Comparison of ENCODE assay signal across 8 mouse cellular contexts in genomic region chr1:6135066-6135465, GRCm38 (mm10).
A peak's percentile ranks its signal among the peaks of the same experiment; 100 is the strongest.
DNase-seq lines count a peak whose midpoint lies in the region; ATAC-seq and TF ChIP-seq lines count a peak whose summit lies in the region.

No protein-coding gene starts in this region.

- intact Hi-C loops in gastrocnemius, adult 2 months (cut with DNase I), result no loop called here
- intact Hi-C loops in gastrocnemius, postnatal 14 days (cut with DNase I; ENCODE audit: low total_unique reads), result no loop called here

- no peak for TF ChIP-seq POLR2A in thymus, adult 2 months (IDR thresholded peaks at IDR 0.05; ENCODE audit: control insufficient read depth, extremely low read depth, insufficient read depth, low read length, poor library complexity)

- TF ChIP-seq CTCF in gastrocnemius, adult 2 months (IDR thresholded peaks at IDR 0.05), result peak; percentile 12; the same call in 1 of the 2 replicates
- TF ChIP-seq CTCF in thymus, adult 2 months (IDR thresholded peaks at IDR 0.05; ENCODE audit: borderline replicate concordance, control insufficient read depth, extremely low read depth, insufficient read depth, low read length, poor library complexity), result no peak

- WGBS in neural tube, embryonic 11.5 days, result 25% methylated on average over 3 of the region's 3 CpGs
- WGBS in thymus, adult 2 months, result 22% methylated on average over 3 of the region's 3 CpGs

- no peaks in the 10 kb centered on the region for H3K36me3 ChIP-seq in neural tube, embryonic 11.5 days (ENCODE audit: control insufficient read depth, insufficient read depth, low read length)
- H3K36me3 ChIP-seq in thymus, adult 2 months (ENCODE audit: control insufficient read depth, insufficient read depth, low read length), result no peaks in the 10 kb centered on the region

- H3K4me3 ChIP-seq in gastrocnemius, adult 2 months, result no peak overlapping the region
- H3K4me3 ChIP-seq in neural tube, embryonic 11.5 days (ENCODE audit: low read depth, low read length), result no peak overlapping the region
- no peak overlapping the region for H3K4me3 ChIP-seq in thymus, adult 2 months (ENCODE audit: control insufficient read depth, insufficient read depth, low read length)

- no peak overlapping the region for H3K9ac ChIP-seq in neural tube, embryonic 11.5 days (ENCODE audit: low read length)

- DNase-seq in gastrocnemius, adult 2 months, result no peak
- no peak for DNase-seq in gastrocnemius, postnatal 14 days
- no peak for DNase-seq in neural tube, embryonic 11.5 days (ENCODE audit: low spot score)
- DNase-seq in neural tube, embryonic 10.5 days (ENCODE audit: extremely low spot score, low spot score), result no peak
- DNase-seq in kidney, postnatal 4 days, result peak; percentile 2 to 8
- DNase-seq in yolk sac, embryonic 10.5 days (ENCODE audit: low spot score), result peak; percentile 4
- DNase-seq in thymus, adult 2 months, result no peak

- no peak overlapping the region for H3K27ac ChIP-seq in gastrocnemius, adult 2 months
- no peak overlapping the region for H3K27ac ChIP-seq in neural tube, embryonic 11.5 days (ENCODE audit: low read depth, low read length)
- no peak overlapping the region for H3K27ac ChIP-seq in thymus, adult 2 months (ENCODE audit: control insufficient read depth, insufficient read depth, low read length)

- no peak overlapping the region for H3K4me2 ChIP-seq in neural tube, embryonic 11.5 days (ENCODE audit: low read depth)

- ATAC-seq in neural tube, embryonic 11.5 days (ENCODE audit: insufficient read depth, low FRiP score, low TSS enrichment), result 0 out of 2 replicates have a peak, but pooled peaks have one; percentile 20
- ATAC-seq in megakaryocyte, adult 5-6 weeks (ENCODE audit: poor library complexity, severe bottlenecking), result no peak

- no peaks in the 10 kb centered on the region for H3K4me1 ChIP-seq in neural tube, embryonic 11.5 days (ENCODE audit: control insufficient read depth, insufficient read depth, low read length)
- H3K4me1 ChIP-seq in thymus, adult 2 months (replicated peaks; ENCODE audit: control insufficient read depth, insufficient read depth, low read length), result no peaks in the 10 kb centered on the region

- no peaks in the 10 kb centered on the region for H3K27me3 ChIP-seq in neural tube, embryonic 11.5 days (ENCODE audit: control insufficient read depth, insufficient read depth, low read length)
- no peaks in the 10 kb centered on the region for H3K27me3 ChIP-seq in thymus, adult 2 months (ENCODE audit: control insufficient read depth, insufficient read depth, low read length)

- H3K9me3 ChIP-seq in neural tube, embryonic 11.5 days (ENCODE audit: control insufficient read depth, low read length), result no peaks in the 10 kb centered on the region

Comparison
In these comparisons a context has a peak if more than half of its experiments do, and no peak if none do; other contexts are left out.
1. DNase-seq: peak in kidney, postnatal 4 days (2 of 2) and yolk sac, embryonic 10.5 days (single experiment); none in gastrocnemius, adult 2 months (single experiment), gastrocnemius, postnatal 14 days (single experiment), neural tube, embryonic 11.5 days (single experiment), neural tube, embryonic 10.5 days (single experiment) and thymus, adult 2 months (single experiment).